Mouse (Mus musculus): ENCODE results near the gene Troap. TPM values are rescaled to one million over a fixed set of nuclear protein-coding genes. Genes with fewer than 3 reads are reported as not detected.

Gene Troap
- polyA plus RNA-seq, 1 experiment, result 9.0 TPM

DNA sequence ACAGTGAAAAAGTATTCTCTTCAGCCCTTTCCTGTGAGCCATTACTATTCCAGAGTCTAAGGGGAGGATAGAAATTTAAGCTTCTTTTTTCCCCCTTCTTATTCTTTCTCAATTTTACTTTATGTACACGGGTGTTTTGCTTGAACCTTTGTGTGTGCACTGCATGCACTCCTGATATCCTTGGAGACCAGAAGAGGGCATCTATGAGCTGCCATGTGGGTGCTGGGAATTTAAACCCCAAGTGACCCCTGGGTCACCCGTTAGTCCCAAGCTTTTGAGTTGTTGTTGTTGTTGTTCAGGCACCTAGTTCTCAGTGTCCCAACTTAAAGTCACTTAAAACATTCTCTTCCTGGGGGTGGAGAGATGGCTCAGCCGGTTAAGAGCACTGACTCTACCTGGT is 25.6 kb downstream of the Troap start:
- TF ChIP-seq CTCF (IDR thresholded peaks at IDR 0.05; ENCODE audit: extremely low read depth, insufficient read length, insufficient replicate concordance, low read depth, low read length), result peak; percentile 30; the same call in 1 of the 2 replicates
- no peak for TF ChIP-seq POLR2A (IDR thresholded peaks at IDR 0.05; ENCODE audit: low read depth, low read length)
- H3K27ac ChIP-seq (ENCODE audit: insufficient read depth, low read depth, low read length), result peak overlapping the region; percentile 93; the same call in 1 of the 2 replicates
- peaks cover 14% of the 10 kb centered on the region for H3K4me1 ChIP-seq (ENCODE audit: control insufficient read depth, insufficient read depth, insufficient read length, low read length)
- peaks cover 16% of the 10 kb centered on the region for H3K36me3 ChIP-seq (ENCODE audit: control insufficient read depth, insufficient read depth, low read length)
- peaks cover 40% of the 10 kb centered on the region for H3K27me3 ChIP-seq (ENCODE audit: control insufficient read depth, insufficient read depth, low read length)
- 18% methylated on average over 3 of the region's 3 CpGs for WGBS
- peak overlapping the region; percentile 78 for H3K4me3 ChIP-seq (ENCODE audit: low read depth, low read length)

DNA sequence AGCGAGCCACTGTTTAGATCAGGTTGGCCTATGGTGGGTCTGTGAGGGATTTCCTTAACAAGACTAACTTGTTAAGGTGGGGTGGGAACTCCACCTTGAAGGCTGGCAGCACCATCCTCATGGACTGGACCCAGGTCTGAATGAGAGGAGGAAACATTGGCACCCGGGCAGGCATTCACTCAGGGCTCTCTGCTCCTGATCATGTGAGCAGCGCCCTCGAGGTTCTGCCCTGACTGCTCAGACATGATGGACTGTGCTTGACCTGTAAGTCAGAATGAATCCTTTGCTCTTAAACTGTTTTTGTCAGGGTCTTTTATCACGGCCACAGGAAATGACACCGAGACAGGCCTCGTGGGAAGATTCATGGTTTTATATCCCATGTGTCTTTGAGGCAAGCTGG is 30.9 kb downstream of the Troap start:
- peaks cover 2% of the 10 kb centered on the region for H3K4me1 ChIP-seq (ENCODE audit: control insufficient read depth, insufficient read depth, insufficient read length, low read length)
- TF ChIP-seq CTCF (IDR thresholded peaks at IDR 0.05; ENCODE audit: extremely low read depth, insufficient read length, insufficient replicate concordance, low read depth, low read length) (no peak), POLR2A (IDR thresholded peaks at IDR 0.05; ENCODE audit: low read depth, low read length) (no peak)
- no peak overlapping the region for H3K27ac ChIP-seq (ENCODE audit: insufficient read depth, low read depth, low read length)
- peaks cover 29% of the 10 kb centered on the region for H3K36me3 ChIP-seq (ENCODE audit: control insufficient read depth, insufficient read depth, low read length)
- H3K4me3 ChIP-seq (ENCODE audit: low read depth, low read length), result no peak overlapping the region
- WGBS, result 72% methylated on average over 7 of the region's 7 CpGs
- H3K27me3 ChIP-seq (ENCODE audit: control insufficient read depth, insufficient read depth, low read length), result no peaks in the 10 kb centered on the region

DNA sequence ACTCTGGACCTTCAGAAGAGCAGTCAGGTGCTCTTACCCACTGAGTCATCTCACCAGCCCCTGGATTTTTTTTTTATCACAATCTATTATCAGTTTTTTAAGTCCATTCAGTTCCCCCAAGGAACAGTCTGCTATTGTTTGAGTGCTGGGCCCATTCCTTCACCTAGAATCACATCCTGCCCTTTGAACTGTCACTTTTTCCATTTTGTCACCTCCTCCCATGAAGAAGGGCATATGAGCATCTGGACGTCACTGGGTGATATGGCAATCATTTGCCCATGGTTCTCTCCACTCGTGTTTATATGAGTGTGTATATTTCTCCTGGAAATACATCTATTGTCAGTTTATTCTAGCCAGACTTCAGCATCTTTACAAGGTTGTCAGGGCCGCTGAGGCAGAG is 33.5 kb downstream of the Troap start:
- Histone ChIP-seq H3K4me3 (ENCODE audit: low read depth, low read length) (no peak overlapping the region), H3K27ac (ENCODE audit: insufficient read depth, low read depth, low read length) (no peak overlapping the region), H3K4me1 (ENCODE audit: control insufficient read depth, insufficient read depth, insufficient read length, low read length) (0 out of 2 replicates have a peak, but pooled peaks cover under 1% of the 10 kb centered on the region), H3K27me3 (ENCODE audit: control insufficient read depth, insufficient read depth, low read length) (no peaks in the 10 kb centered on the region), H3K36me3 (ENCODE audit: control insufficient read depth, insufficient read depth, low read length) (peaks cover 20% of the 10 kb centered on the region)
- TF ChIP-seq CTCF (IDR thresholded peaks at IDR 0.05; ENCODE audit: extremely low read depth, insufficient read length, insufficient replicate concordance, low read depth, low read length) (no peak), POLR2A (IDR thresholded peaks at IDR 0.05; ENCODE audit: low read depth, low read length) (no peak)
- 58% methylated on average over 3 of the region's 3 CpGs for WGBS

DNA sequence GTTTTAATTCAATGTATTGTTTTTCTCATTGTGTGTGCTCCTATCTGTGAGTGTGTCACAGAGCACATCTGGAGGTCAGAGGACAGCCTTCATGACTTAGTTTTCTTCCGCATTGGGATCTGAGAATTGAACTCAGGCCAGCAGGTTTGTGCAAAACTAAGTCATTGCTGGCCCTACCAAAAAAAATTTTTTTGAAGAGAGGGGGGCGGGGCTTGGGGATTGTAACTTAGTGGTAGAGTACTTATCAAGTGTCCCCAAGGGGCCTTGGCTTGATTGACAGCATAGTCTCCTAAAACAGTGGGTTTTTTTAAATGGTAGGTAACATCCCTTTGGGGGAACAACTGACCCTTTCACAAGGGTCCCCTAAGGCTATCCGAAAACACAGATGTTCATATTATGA is 36.8 kb downstream of the Troap start:
- peaks cover 6% of the 10 kb centered on the region for H3K36me3 ChIP-seq (ENCODE audit: control insufficient read depth, insufficient read depth, low read length)
- 83% methylated on average over 3 of the region's 3 CpGs for WGBS
- H3K4me3 ChIP-seq (ENCODE audit: low read depth, low read length), result no peak overlapping the region
- no peaks in the 10 kb centered on the region for H3K27me3 ChIP-seq (ENCODE audit: control insufficient read depth, insufficient read depth, low read length)
- no peak for TF ChIP-seq POLR2A (IDR thresholded peaks at IDR 0.05; ENCODE audit: low read depth, low read length)
- no peak for TF ChIP-seq CTCF (IDR thresholded peaks at IDR 0.05; ENCODE audit: extremely low read depth, insufficient read length, insufficient replicate concordance, low read depth, low read length)
- H3K4me1 ChIP-seq (ENCODE audit: control insufficient read depth, insufficient read depth, insufficient read length, low read length), result peaks cover 8% of the 10 kb centered on the region; the same call in 1 of the 2 replicates
- no peak overlapping the region for H3K27ac ChIP-seq (ENCODE audit: insufficient read depth, low read depth, low read length)

DNA sequence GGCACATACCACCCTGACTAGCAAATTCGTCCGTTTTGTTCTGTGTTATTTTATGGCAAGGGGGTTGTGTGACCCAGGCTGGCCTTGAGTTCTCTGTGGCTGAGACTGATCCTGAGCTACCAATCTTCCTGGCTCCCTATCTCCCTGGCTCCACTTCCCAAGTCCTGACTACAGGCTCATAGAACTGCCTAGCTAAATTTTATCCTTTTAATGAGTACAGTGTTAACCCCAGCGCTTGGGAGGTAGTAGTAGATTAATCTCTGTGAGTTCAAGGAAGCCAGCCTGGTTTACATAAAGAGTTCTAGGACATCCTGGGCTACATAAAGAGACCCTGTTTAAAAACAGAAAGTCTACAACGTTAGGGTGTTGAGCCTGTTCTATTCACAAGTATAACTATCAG is 37.4 kb downstream of the Troap start:
- H3K4me3 ChIP-seq (ENCODE audit: low read depth, low read length), result no peak overlapping the region
- TF ChIP-seq CTCF (IDR thresholded peaks at IDR 0.05; ENCODE audit: extremely low read depth, insufficient read length, insufficient replicate concordance, low read depth, low read length) (no peak), POLR2A (IDR thresholded peaks at IDR 0.05; ENCODE audit: low read depth, low read length) (no peak)
- H3K4me1 ChIP-seq (ENCODE audit: control insufficient read depth, insufficient read depth, insufficient read length, low read length), result peaks cover 8% of the 10 kb centered on the region; the same call in 1 of the 2 replicates
- no peak overlapping the region for H3K27ac ChIP-seq (ENCODE audit: insufficient read depth, low read depth, low read length)
- H3K36me3 ChIP-seq (ENCODE audit: control insufficient read depth, insufficient read depth, low read length), result peaks cover 4% of the 10 kb centered on the region; the same call in 1 of the 2 replicates
- H3K27me3 ChIP-seq (ENCODE audit: control insufficient read depth, insufficient read depth, low read length), result no peaks in the 10 kb centered on the region
- 67% methylated on average over 4 of the region's 4 CpGs for WGBS

DNA sequence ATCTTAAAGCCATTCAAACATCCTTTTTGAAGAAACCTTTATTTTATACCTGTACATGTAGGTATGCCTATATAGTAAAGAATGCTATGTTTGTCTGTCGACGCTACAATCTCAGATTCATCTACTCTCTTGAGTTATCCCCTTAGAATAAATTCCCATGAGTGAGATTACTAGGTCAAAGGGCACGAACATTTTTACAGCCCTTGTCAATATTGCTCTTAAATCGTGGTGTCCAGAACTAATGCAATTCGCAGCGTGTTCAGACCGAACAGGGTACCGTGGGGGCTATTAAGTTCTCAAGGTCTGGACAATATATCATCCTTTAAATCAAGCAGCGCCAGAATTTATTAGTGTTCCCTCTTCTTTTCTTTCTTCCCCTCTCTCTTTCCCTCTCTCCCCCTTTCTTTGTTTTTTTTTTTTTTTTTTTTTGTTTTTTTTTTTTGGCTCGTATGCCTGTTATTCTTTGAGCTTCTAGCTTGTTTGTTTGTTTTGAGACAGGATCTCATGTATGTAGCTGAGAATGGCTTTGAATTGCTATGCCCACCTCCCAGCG is 38.5 kb downstream of the Troap start:
- H3K27ac ChIP-seq (ENCODE audit: insufficient read depth, low read depth, low read length), result no peak overlapping the region
- TF ChIP-seq POLR2A (IDR thresholded peaks at IDR 0.05; ENCODE audit: low read depth, low read length) (no peak), CTCF (IDR thresholded peaks at IDR 0.05; ENCODE audit: extremely low read depth, insufficient read length, insufficient replicate concordance, low read depth, low read length) (no peak)

DNA sequence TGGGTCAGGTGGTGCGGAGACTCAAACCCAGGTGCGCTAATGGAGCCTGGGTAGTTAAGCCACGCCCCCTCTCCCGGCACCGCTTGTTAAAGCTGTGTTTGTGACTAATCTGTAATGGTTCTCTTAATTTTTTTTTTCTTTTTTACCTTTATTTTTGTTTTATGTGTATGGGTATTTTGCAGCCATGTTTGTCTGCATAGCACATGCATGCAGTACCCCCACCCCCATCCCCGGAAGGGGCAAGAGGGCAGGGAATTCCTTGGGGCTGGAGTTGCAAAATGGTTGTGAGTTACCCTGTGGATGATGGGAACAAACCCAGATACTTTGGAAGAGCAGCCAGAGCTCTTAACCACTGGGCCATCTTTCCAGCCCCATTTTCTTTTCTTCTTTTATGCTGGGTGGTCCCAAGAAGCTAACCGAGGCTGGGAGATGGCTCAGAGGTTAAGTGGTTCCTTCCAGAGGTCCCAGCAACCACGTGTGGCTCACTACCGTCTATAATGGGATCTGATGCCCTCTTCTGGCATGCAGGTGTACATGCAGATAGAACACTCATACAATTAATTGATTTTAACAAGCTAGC is 39.1 kb downstream of the Troap start:
- peaks cover 8% of the 10 kb centered on the region; the same call in 1 of the 2 replicates for H3K4me1 ChIP-seq (ENCODE audit: control insufficient read depth, insufficient read depth, insufficient read length, low read length)
- TF ChIP-seq CTCF (IDR thresholded peaks at IDR 0.05; ENCODE audit: extremely low read depth, insufficient read length, insufficient replicate concordance, low read depth, low read length), result peak; percentile 31; the same call in 1 of the 2 replicates
- no peak for TF ChIP-seq POLR2A (IDR thresholded peaks at IDR 0.05; ENCODE audit: low read depth, low read length)
- WGBS, result 3% methylated on average over 9 of the region's 9 CpGs
- no peak overlapping the region for H3K27ac ChIP-seq (ENCODE audit: insufficient read depth, low read depth, low read length)
- H3K36me3 ChIP-seq (ENCODE audit: control insufficient read depth, insufficient read depth, low read length), result no peaks in the 10 kb centered on the region
- no peaks in the 10 kb centered on the region for H3K27me3 ChIP-seq (ENCODE audit: control insufficient read depth, insufficient read depth, low read length)
- peak overlapping the region; percentile 27; the same call in 1 of the 2 replicates for H3K4me3 ChIP-seq (ENCODE audit: low read depth, low read length)

More for the DNA sequence above, 38.5 kb downstream of the Troap start:
- 19% methylated on average over 11 of the region's 11 CpGs for WGBS
- H3K4me1 ChIP-seq (ENCODE audit: control insufficient read depth, insufficient read depth, insufficient read length, low read length), result peaks cover 8% of the 10 kb centered on the region; the same call in 1 of the 2 replicates
- no peaks in the 10 kb centered on the region for H3K27me3 ChIP-seq (ENCODE audit: control insufficient read depth, insufficient read depth, low read length)
- H3K36me3 ChIP-seq (ENCODE audit: control insufficient read depth, insufficient read depth, low read length), result no peaks in the 10 kb centered on the region
- H3K4me3 ChIP-seq (ENCODE audit: low read depth, low read length), result peak overlapping the region; percentile 27; the same call in 1 of the 2 replicates
